Mouse (Mus musculus) heart, postnatal 0 days (tissue): Measurements from ENCODE around the gene Nsd2. TPM values are rescaled to one million over a fixed set of nuclear protein-coding genes. Genes with fewer than 3 reads are reported as not detected.
"Not testable (repeated sequence)": the region's sequence is repeated elsewhere in the genome, so short reads cannot be mapped to it uniquely, and the experiment has no call there.

Source experiments
- ATAC-seq: fragments of 200-750 bp; cut with Nextera tagmentation; 2 replicates; pipeline ENCODE4 v1.8.0; 2017; ENCODE audit warnings: low read depth, moderate number of reproducible peaks, moderate library complexity; ENCODE audit not compliant: insufficient read depth
- DNase-seq: peaks from one replicate; pipeline ENCODE4 v3.0.0-alpha.2; 2016; ENCODE audit warnings: low spot score
- H3K27ac ChIP-seq: fragments of 300-500 bp; sonication (generic); 2 replicates; pipeline ENCODE4 v1.5.1; 2014; ENCODE audit warnings: low read depth, mild to moderate bottlenecking
- H3K27me3 ChIP-seq: fragments of 300-500 bp; sonication (generic); 2 replicates; pipeline ENCODE4 v1.6.1; 2014; ENCODE audit warnings: low read length, mixed read lengths; ENCODE audit not compliant: control insufficient read depth, insufficient read depth
- H3K36me3 ChIP-seq: fragments of 300-500 bp; sonication (generic); replicated peaks from 2 replicates; pipeline ENCODE4 v1.6.1; 2014; ENCODE audit warnings: low read length, mixed read lengths; ENCODE audit not compliant: control insufficient read depth, insufficient read depth
- H3K4me1 ChIP-seq: fragments of 300-500 bp; sonication (generic); 2 replicates; pipeline ENCODE4 v1.6.1; 2014; ENCODE audit warnings: antibody characterized with exemption; ENCODE audit not compliant: control insufficient read depth, insufficient read depth
- H3K4me2 ChIP-seq: fragments of 300-500 bp; sonication (generic); 2 replicates; pipeline ENCODE4 v1.6.1; 2014; ENCODE audit warnings: low read depth, mild to moderate bottlenecking, low read length, moderate library complexity
- H3K4me3 ChIP-seq: fragments of 300-500 bp; sonication (generic); 2 replicates; pipeline ENCODE4 v1.5.1; 2014; ENCODE audit warnings: low read depth, low read length
- H3K9ac ChIP-seq: fragments of 300-500 bp; sonication (generic); replicated peaks from 2 replicates; pipeline ENCODE4 v1.6.1; 2014; ENCODE audit warnings: low read depth, low read length, mixed read lengths
- H3K9me3 ChIP-seq: fragments of 300-500 bp; sonication (generic); replicated peaks from 2 replicates; pipeline ENCODE4 v1.6.1; 2016; ENCODE audit warnings: low read length; ENCODE audit not compliant: control insufficient read depth
- CTCF ChIP-seq: IDR thresholded peaks from 2 replicates; pipeline ENCODE4 v1.5.1; 2016; ENCODE audit warnings: antibody characterized with exemption, control low read depth, low read depth
- EP300 ChIP-seq: IDR thresholded peaks from 2 replicates; pipeline ENCODE4 v1.6.1; 2016; ENCODE audit warnings: antibody characterized with exemption, low read depth
- WGBS: fragments of 180-500 bp; shearing (Covaris S2); extraction: QIAGEN DNeasy Blood & Tissue Kit; methylation state at CpG from one replicate; pipeline ENCODE4 v1.1.7; 2014; 5-methylcytosine and 5-hydroxymethylcytosine counted together
- polyA plus RNA-seq: library from polyadenylated mRNA; unstranded; fragments of >200 nt; fragmentation: Nextera tagmentation; extraction: Ambion mirVana; gene quantifications from 2 replicates; pipeline ENCODE4 v1.2.1, GENCODE M21; 2015
- total RNA-seq: library from RNA; depleted of rRNA; stranded (reverse); fragments of >200 nt; gene quantifications from 2 replicates; pipeline ENCODE4 v1.2.3, GENCODE M21; 2014; ENCODE audit warnings: low replicate concordance

The Nsd2 gene
- total and polyA plus RNA-seq, 2 experiments from 2014 or later = 11.2 to 13.6 TPM

- no peak overlapping the region for H3K9ac ChIP-seq
- H3K27me3 ChIP-seq = no peaks in the 10 kb centered on the region
- H3K36me3 ChIP-seq = peaks cover 70% of the 10 kb centered on the region
- H3K9me3 ChIP-seq = no peaks in the 10 kb centered on the region
- TF ChIP-seq CTCF (no peak), EP300 (no peak)
- no peak overlapping the region for H3K4me3 ChIP-seq
- 84% methylated on average over 3 of the region's 3 CpGs for WGBS
- no peaks in the 10 kb centered on the region for H3K4me1 ChIP-seq
- no peak for ATAC-seq
- no peak for DNase-seq
- H3K27ac ChIP-seq = no peak overlapping the region
- H3K4me2 ChIP-seq = no peak overlapping the region
Measured at GRCm38 (mm10) chr5:33901278-33901677, 80.8 kb downstream of the Nsd2 start.

GRCm38 (mm10) chr5:33902696-33903095, 82.2 kb downstream of the Nsd2 start:
- WGBS = 72% methylated on average over 2 of the region's 2 CpGs
- TF ChIP-seq CTCF (no peak), EP300 (no peak)
- Histone ChIP-seq H3K27me3 (no peaks in the 10 kb centered on the region), H3K9me3 (no peaks in the 10 kb centered on the region), H3K4me2 (no peak overlapping the region), H3K4me1 (no peaks in the 10 kb centered on the region), H3K27ac (no peak overlapping the region), H3K9ac (no peak overlapping the region), H3K4me3 (no peak overlapping the region), H3K36me3 (peaks cover 56% of the 10 kb centered on the region)
- ATAC-seq = no peak
- DNase-seq = no peak

GRCm38 (mm10) chr5:33903176-33903575, 82.7 kb downstream of the Nsd2 start:
- no peak overlapping the region for H3K9ac ChIP-seq
- ATAC-seq (no peak), DNase-seq (no peak)
- no peak overlapping the region for H3K4me3 ChIP-seq
- no peaks in the 10 kb centered on the region for H3K27me3 ChIP-seq
- no peak overlapping the region for H3K27ac ChIP-seq
- H3K36me3 ChIP-seq = peaks cover 51% of the 10 kb centered on the region
- no peaks in the 10 kb centered on the region for H3K4me1 ChIP-seq
- H3K9me3 ChIP-seq = no peaks in the 10 kb centered on the region
- no peak for TF ChIP-seq CTCF
- TF ChIP-seq EP300 = no peak
- WGBS = 87% methylated on average over 9 of the region's 9 CpGs
- H3K4me2 ChIP-seq = no peak overlapping the region

- not testable (repeated sequence) for ATAC-seq, H3K9ac ChIP-seq, H3K9me3 ChIP-seq, DNase-seq, H3K4me2 ChIP-seq, H3K27me3 ChIP-seq, H3K4me3 ChIP-seq, H3K4me1 ChIP-seq, H3K27ac ChIP-seq
- H3K36me3 ChIP-seq = peaks cover 43% of the 10 kb centered on the region
Measured at GRCm38 (mm10) chr5:33915031-33915430, 94.5 kb downstream of the Nsd2 start.

GRCm38 (mm10) chr5:33916616-33917015, 96.1 kb downstream of the Nsd2 start:
- not testable (repeated sequence) for H3K4me1 ChIP-seq, DNase-seq, ATAC-seq, H3K9me3 ChIP-seq, H3K27me3 ChIP-seq, H3K9ac ChIP-seq, H3K4me2 ChIP-seq, H3K4me3 ChIP-seq, H3K27ac ChIP-seq
- H3K36me3 ChIP-seq = peaks cover 59% of the 10 kb centered on the region
- WGBS = 99% methylated on average over 2 of the region's 2 CpGs

GRCm38 (mm10) chr5:33919466-33919865, 98.9 kb downstream of the Nsd2 start:
- no peak for TF ChIP-seq CTCF
- no peak for TF ChIP-seq EP300

More at GRCm38 (mm10) chr5:33919466-33919865, 98.9 kb downstream of the Nsd2 start:
- H3K4me3 ChIP-seq = no peak overlapping the region
- DNase-seq (no peak), ATAC-seq (no peak)
- no peaks in the 10 kb centered on the region for H3K9me3 ChIP-seq
- no peak overlapping the region for H3K4me2 ChIP-seq
- WGBS = 77% methylated on average over 1 of the region's 1 CpGs
- H3K27me3 ChIP-seq = no peaks in the 10 kb centered on the region
- H3K4me1 ChIP-seq = no peaks in the 10 kb centered on the region
- H3K27ac ChIP-seq = no peak overlapping the region
- H3K36me3 ChIP-seq = peaks cover 50% of the 10 kb centered on the region
- no peak overlapping the region for H3K9ac ChIP-seq
